Mouse (Mus musculus) forebrain, postnatal 0 days (tissue): Measurements from ENCODE around the gene Wfdc3. TPM values are rescaled to one million over a fixed set of nuclear protein-coding genes. Genes with fewer than 3 reads are reported as not detected.

Experiments
- ATAC-seq: fragments of 200-750 bp; cut with Nextera tagmentation; 2 replicates; pipeline ENCODE4 v1.8.0; 2017; ENCODE audit warnings: mild to moderate bottlenecking, moderate library complexity
- DNase-seq: peaks from one replicate; pipeline ENCODE4 v3.0.0-alpha.2; 2015
- H3K27ac ChIP-seq: fragments of 300-500 bp; sonication (generic); 2 replicates; pipeline ENCODE4 v1.5.1; 2014; ENCODE audit warnings: low read depth, mild to moderate bottlenecking, antibody characterized with exemption, low read length, moderate library complexity, mixed read lengths
- H3K27me3 ChIP-seq: fragments of 300-500 bp; sonication (generic); 2 replicates; pipeline ENCODE4 v1.6.1; 2014; ENCODE audit warnings: mild to moderate bottlenecking, low read length, mixed read lengths; ENCODE audit not compliant: insufficient read depth
- H3K36me3 ChIP-seq: fragments of 300-500 bp; sonication (generic); 2 replicates; pipeline ENCODE4 v1.6.1; 2014; ENCODE audit warnings: mild to moderate bottlenecking, moderate library complexity; ENCODE audit not compliant: insufficient read depth
- H3K4me1 ChIP-seq: fragments of 300-500 bp; sonication (generic); 2 replicates; pipeline ENCODE4 v1.6.1; 2014; ENCODE audit warnings: antibody characterized with exemption; ENCODE audit not compliant: insufficient read depth
- H3K4me2 ChIP-seq: fragments of 300-500 bp; sonication (generic); 2 replicates; pipeline ENCODE4 v1.6.1; 2014; ENCODE audit warnings: low read depth, mild to moderate bottlenecking, moderate library complexity
- H3K4me3 ChIP-seq: fragments of 300-500 bp; sonication (generic); 2 replicates; pipeline ENCODE4 v1.5.1; 2014; ENCODE audit warnings: low read depth, low read length, mixed read lengths
- H3K9ac ChIP-seq: fragments of 300-500 bp; sonication (generic); 2 replicates; pipeline ENCODE4 v1.6.1; 2014; ENCODE audit warnings: mild to moderate bottlenecking
- H3K9me3 ChIP-seq: fragments of 300-500 bp; sonication (generic); 2 replicates; pipeline ENCODE4 v1.6.1; 2016; ENCODE audit warnings: low read length
- CTCF ChIP-seq: sonication (generic); IDR thresholded peaks from 2 replicates; pipeline ENCODE4 v1.5.1; 2016; ENCODE audit warnings: antibody characterized with exemption, control low read depth, low read depth
- WGBS: fragments of 180-500 bp; shearing (Covaris S2); extraction: QIAGEN DNeasy Blood & Tissue Kit; methylation state at CpG from one replicate; pipeline ENCODE4 v1.1.7; 2014; 5-methylcytosine and 5-hydroxymethylcytosine counted together
- polyA plus RNA-seq: library from polyadenylated mRNA; unstranded; fragments of >200 nt; fragmentation: Nextera tagmentation; extraction: Ambion mirVana; gene quantifications from 2 replicates; pipeline ENCODE4 v1.2.1, GENCODE M21; 2015
- total RNA-seq: library from RNA; depleted of rRNA; stranded (reverse); fragments of >200 nt; gene quantifications from 2 replicates; pipeline ENCODE4 v1.2.3, GENCODE M21; 2014; rRNA removed

Gene Wfdc3
- total and polyA plus RNA-seq, 2 experiments from 2014 or later: 0.81 to 1.1 TPM

- DNase-seq (no peak), ATAC-seq (no peak)
- TF ChIP-seq CTCF: no peak
- H3K4me3 ChIP-seq: no peak overlapping the region
- H3K27me3 ChIP-seq: no peaks in the 10 kb centered on the region
- no peak overlapping the region for H3K27ac ChIP-seq
- H3K9ac ChIP-seq: no peak overlapping the region
- no peaks in the 10 kb centered on the region for H3K9me3 ChIP-seq
- no peaks in the 10 kb centered on the region for H3K36me3 ChIP-seq
- 89% methylated on average over 5 of the region's 5 CpGs for WGBS
- H3K4me1 ChIP-seq: no peaks in the 10 kb centered on the region
- no peak overlapping the region for H3K4me2 ChIP-seq
Observed at GRCm38 (mm10) chr2:164701761-164702160, 44.0 kb downstream of the Wfdc3 start.

- DNase-seq (no peak), ATAC-seq (no peak)
- Histone ChIP-seq H3K4me1 (no peaks in the 10 kb centered on the region), H3K27me3 (no peaks in the 10 kb centered on the region), H3K27ac (no peak overlapping the region), H3K36me3 (no peaks in the 10 kb centered on the region), H3K4me2 (no peak overlapping the region), H3K9ac (no peak overlapping the region), H3K4me3 (no peak overlapping the region), H3K9me3 (no peaks in the 10 kb centered on the region)
- TF ChIP-seq CTCF: no peak
- 83% methylated on average over 5 of the region's 5 CpGs for WGBS
Observed at GRCm38 (mm10) chr2:164700959-164701358, 44.8 kb downstream of the Wfdc3 start.

GRCm38 (mm10) chr2:164698201-164698600 is 47.5 kb downstream of the Wfdc3 start, which contains the start of gene Spint4:
TSS of gene Spint4 (plus strand) at chr2:164698501.
- DNase-seq (no peak), ATAC-seq (no peak)
- no peak within 1 kb of the TSS for H3K9ac ChIP-seq
- no peaks in the 10 kb centered on the region for H3K36me3 ChIP-seq
- H3K27ac ChIP-seq: no peak within 1 kb of the TSS
- no peaks in the 10 kb centered on the region for H3K4me1 ChIP-seq
- H3K9me3 ChIP-seq: no peaks in the 10 kb centered on the region
- no peak for TF ChIP-seq CTCF
- no peaks in the 10 kb centered on the region for H3K27me3 ChIP-seq
- H3K4me2 ChIP-seq: no peak within 1 kb of the TSS
- no peak within 1 kb of the TSS for H3K4me3 ChIP-seq
- WGBS: 78% methylated on average over 4 of the region's 4 CpGs

GRCm38 (mm10) chr2:164684807-164685206 is 60.9 kb downstream of the Wfdc3 start, which contains the start of gene Wfdc13:
TSS of gene Wfdc13 (plus strand) at chr2:164685107.
- ATAC-seq: no peak
- Histone ChIP-seq H3K9me3 (no peaks in the 10 kb centered on the region), H3K27me3 (no peaks in the 10 kb centered on the region), H3K9ac (no peak within 1 kb of the TSS), H3K4me1 (no peaks in the 10 kb centered on the region), H3K4me3 (no peak within 1 kb of the TSS), H3K27ac (no peak within 1 kb of the TSS), H3K36me3 (no peaks in the 10 kb centered on the region), H3K4me2 (no peak within 1 kb of the TSS)
- no peak for TF ChIP-seq CTCF
- 67% methylated on average over 3 of the region's 3 CpGs for WGBS
- no peak for DNase-seq

Other genes with a start within 250 kb of the Wfdc3 start
- 47.6 and 77.6 TPM in 2 replicates for gene Pigt, start 248.4 kb downstream of the Wfdc3 start, total RNA-seq
- gene Pigt, start 248.4 kb downstream of the Wfdc3 start, polyA plus RNA-seq: 91.0 and 93.8 TPM in 2 replicates
- gene Wfdc2, start 183.5 kb downstream of the Wfdc3 start, total RNA-seq: 1.5 and 6.1 TPM in 2 replicates
- 4.3 and 7.3 TPM in 2 replicates for gene Wfdc2, start 183.5 kb downstream of the Wfdc3 start, polyA plus RNA-seq
- not detected in 2 replicates for gene Spint3, start 172.5 kb downstream of the Wfdc3 start, total RNA-seq
- gene Spint3, start 172.5 kb downstream of the Wfdc3 start, polyA plus RNA-seq: not detected in 2 replicates
- gene Wfdc6a, start 160.5 kb downstream of the Wfdc3 start, total RNA-seq: not detected in 2 replicates
- 0.33 TPM in 1 of 2 replicates, not detected in the other for gene Wfdc6a, start 160.5 kb downstream of the Wfdc3 start, polyA plus RNA-seq
- gene Eppin, start 152.3 kb downstream of the Wfdc3 start, total RNA-seq: not detected in 2 replicates
- gene Eppin, start 152.3 kb downstream of the Wfdc3 start, polyA plus RNA-seq: 0.19 TPM in 1 of 2 replicates, not detected in the other
- gene Wfdc6b, start 132.4 kb downstream of the Wfdc3 start, total RNA-seq: not detected in 2 replicates
- gene Wfdc6b, start 132.4 kb downstream of the Wfdc3 start, polyA plus RNA-seq: not detected in 2 replicates
- not detected in 2 replicates for gene Wfdc8, start 132.3 kb downstream of the Wfdc3 start, total RNA-seq
- not detected in 2 replicates for gene Wfdc8, start 132.3 kb downstream of the Wfdc3 start, polyA plus RNA-seq
- not detected in 2 replicates for gene Wfdc16, start 107.1 kb downstream of the Wfdc3 start, total RNA-seq
- not detected in 2 replicates for gene Wfdc16, start 107.1 kb downstream of the Wfdc3 start, polyA plus RNA-seq
- not detected in 2 replicates for gene Wfdc10, start 89.9 kb downstream of the Wfdc3 start, total RNA-seq
- gene Wfdc10, start 89.9 kb downstream of the Wfdc3 start, polyA plus RNA-seq: not detected in 2 replicates
- gene Wfdc9, start 89.3 kb downstream of the Wfdc3 start, total RNA-seq: not detected in 2 replicates
- not detected in 2 replicates for gene Wfdc9, start 89.3 kb downstream of the Wfdc3 start, polyA plus RNA-seq
- gene Wfdc11, start 71.8 kb downstream of the Wfdc3 start, total RNA-seq: not detected in 2 replicates
- gene Wfdc11, start 71.8 kb downstream of the Wfdc3 start, polyA plus RNA-seq: not detected in 2 replicates
- gene Wfdc13, start 60.8 kb downstream of the Wfdc3 start, total RNA-seq: not detected in 2 replicates
- not detected in 2 replicates for gene Wfdc13, start 60.8 kb downstream of the Wfdc3 start, polyA plus RNA-seq
- gene Spint4, start 47.4 kb downstream of the Wfdc3 start, total RNA-seq: not detected in 2 replicates
- not detected in 2 replicates for gene Spint4, start 47.4 kb downstream of the Wfdc3 start, polyA plus RNA-seq
- gene Spint5, start 30.6 kb downstream of the Wfdc3 start, total RNA-seq: not detected in 2 replicates
- gene Spint5, start 30.6 kb downstream of the Wfdc3 start, polyA plus RNA-seq: not detected in 2 replicates
- gene Dnttip1, start 52 bp upstream of the Wfdc3 start, total RNA-seq: 23.2 and 26.1 TPM in 2 replicates
- 52.3 and 60.1 TPM in 2 replicates for gene Dnttip1, start 52 bp upstream of the Wfdc3 start, polyA plus RNA-seq
- gene Ube2c, start 24.0 kb upstream of the Wfdc3 start, total RNA-seq: 24.9 and 29.2 TPM in 2 replicates
- gene Ube2c, start 24.0 kb upstream of the Wfdc3 start, polyA plus RNA-seq: 30.9 and 38.4 TPM in 2 replicates
- 0.38 and 2.9 TPM in 2 replicates for gene Tnnc2, start 34.0 kb upstream of the Wfdc3 start, total RNA-seq
- gene Tnnc2, start 34.0 kb upstream of the Wfdc3 start, polyA plus RNA-seq: 0.50 and 0.63 TPM in 2 replicates
- 72.0 and 77.5 TPM in 2 replicates for gene Snx21, start 39.9 kb upstream of the Wfdc3 start, total RNA-seq
- gene Snx21, start 39.9 kb upstream of the Wfdc3 start, polyA plus RNA-seq: 48.5 and 50.2 TPM in 2 replicates
- gene Acot8, start 59.0 kb upstream of the Wfdc3 start, total RNA-seq: 17.4 and 23.0 TPM in 2 replicates
- gene Acot8, start 59.0 kb upstream of the Wfdc3 start, polyA plus RNA-seq: 13.7 and 17.1 TPM in 2 replicates
- gene Zswim3, start 59.2 kb upstream of the Wfdc3 start, total RNA-seq: 5.5 and 6.7 TPM in 2 replicates
- gene Zswim3, start 59.2 kb upstream of the Wfdc3 start, polyA plus RNA-seq: 2.6 and 5.2 TPM in 2 replicates
- gene Zswim1, start 76.8 kb upstream of the Wfdc3 start, total RNA-seq: 11.2 and 18.6 TPM in 2 replicates
- 27.5 and 32.6 TPM in 2 replicates for gene Zswim1, start 76.8 kb upstream of the Wfdc3 start, polyA plus RNA-seq
- gene Spata25, start 82.6 kb upstream of the Wfdc3 start, total RNA-seq: 0.62 and 1.00 TPM in 2 replicates
- gene Spata25, start 82.6 kb upstream of the Wfdc3 start, polyA plus RNA-seq: not detected in 2 replicates
- gene Ctsa, start 86.9 kb upstream of the Wfdc3 start, total RNA-seq: 86.2 and 93.8 TPM in 2 replicates
- 83.5 and 95.3 TPM in 2 replicates for gene Ctsa, start 86.9 kb upstream of the Wfdc3 start, polyA plus RNA-seq
- gene Neurl2, start 87.5 kb upstream of the Wfdc3 start, total RNA-seq: 5.0 and 5.4 TPM in 2 replicates
- gene Neurl2, start 87.5 kb upstream of the Wfdc3 start, polyA plus RNA-seq: 4.7 and 6.4 TPM in 2 replicates
- 28.2 and 43.4 TPM in 2 replicates for gene Pltp, start 111.8 kb upstream of the Wfdc3 start, total RNA-seq
- 67.9 and 80.7 TPM in 2 replicates for gene Pltp, start 111.8 kb upstream of the Wfdc3 start, polyA plus RNA-seq
- gene Pcif1, start 133.4 kb upstream of the Wfdc3 start, total RNA-seq: 67.3 and 82.2 TPM in 2 replicates
- gene Pcif1, start 133.4 kb upstream of the Wfdc3 start, polyA plus RNA-seq: 104 and 115 TPM in 2 replicates
- gene Zfp335, start 165.8 kb upstream of the Wfdc3 start, total RNA-seq: 20.9 and 26.0 TPM in 2 replicates
- gene Zfp335, start 165.8 kb upstream of the Wfdc3 start, polyA plus RNA-seq: 10.0 and 11.2 TPM in 2 replicates
- 5.3 and 14.2 TPM in 2 replicates for gene Mmp9, start 194.8 kb upstream of the Wfdc3 start, total RNA-seq
- 5.3 and 8.3 TPM in 2 replicates for gene Mmp9, start 194.8 kb upstream of the Wfdc3 start, polyA plus RNA-seq
- 83.2 and 139 TPM in 2 replicates for gene Slc12a5, start 214.9 kb upstream of the Wfdc3 start, total RNA-seq
- gene Slc12a5, start 214.9 kb upstream of the Wfdc3 start, polyA plus RNA-seq: 24.5 and 41.6 TPM in 2 replicates